Comparison of ENCODE assay signal across 13 mouse cellular contexts in the genomic region with DNA sequence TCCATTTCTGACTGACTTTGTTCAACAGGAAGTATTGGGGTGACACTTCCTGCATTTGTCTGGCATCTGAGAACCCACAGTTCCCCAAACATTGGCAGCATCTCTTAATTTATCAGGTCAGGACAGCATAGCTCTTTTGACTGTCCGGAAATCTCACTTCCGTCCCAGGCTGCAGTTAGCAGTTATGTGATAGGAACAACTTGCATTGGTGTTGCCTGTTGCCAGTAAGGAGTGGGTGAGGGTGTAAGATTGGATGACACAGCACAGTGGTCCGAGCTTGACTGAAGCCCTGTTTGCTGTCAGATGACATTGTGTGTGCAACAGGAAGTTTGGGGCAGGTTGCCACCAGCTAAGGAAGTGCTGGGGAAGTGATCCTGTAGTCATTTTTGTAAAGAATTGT. TPM values are rescaled to one million over a fixed set of nuclear protein-coding genes. Genes with fewer than 3 reads are reported as not detected.
DNase-seq lines count a peak whose midpoint lies in the region; ATAC-seq lines count a peak whose summit lies in the region.
"Had no signal": no experiment of that assay in that cellular context is flagged by ENCODE, and none has a peak within 500 bp of the region (broad histone marks: within the 10 kb centered on the region; RNA-seq: fewer than 3 reads in every experiment).

No protein-coding gene starts in this region.

- H3K36me3 ChIP-seq in liver, embryonic 11.5 days (ENCODE audit: control insufficient read depth, insufficient read depth, low read length): no peaks in the 10 kb centered on the region
- no peaks in the 10 kb centered on the region for H3K36me3 ChIP-seq in forebrain, embryonic 15.5 days
- H3K36me3 ChIP-seq: embryonic facial prominence, embryonic 13.5 days; lung, embryonic 15.5 days had no signal

- H3K4me2 ChIP-seq in liver, embryonic 11.5 days: no peak overlapping the region
- H3K4me2 ChIP-seq in forebrain, embryonic 15.5 days (replicated peaks): no peak overlapping the region
- H3K4me2 ChIP-seq: embryonic facial prominence, embryonic 13.5 days; lung, embryonic 15.5 days had no signal

- DNase-seq in 416B (ENCODE audit: low read depth): peak; percentile 97
- DNase-seq in liver, embryonic 11.5 days (ENCODE audit: low spot score): no peak
- DNase-seq in monocyte, adult 2 months (ENCODE audit: low read depth in 1 of 2, low spot score in 2 of 2): peak; percentile 57 to 64
- no peak for DNase-seq in frontal cortex, adult 2 months (ENCODE audit: extremely low spot score in 1 of 2, low spot score in 1 of 2)
- DNase-seq in heart, adult 8-10 months (ENCODE audit: low spot score): no peak
- DNase-seq: gastrocnemius, postnatal 10 days; heart, postnatal 4 days had no signal

- no peak overlapping the region for H3K9ac ChIP-seq in liver, embryonic 11.5 days (ENCODE audit: low read depth, low read length)
- H3K9ac ChIP-seq in forebrain, embryonic 15.5 days (replicated peaks): no peak overlapping the region
- H3K9ac ChIP-seq: embryonic facial prominence, embryonic 13.5 days; lung, embryonic 15.5 days had no signal

- no peak overlapping the region for H3K27ac ChIP-seq in liver, embryonic 11.5 days (ENCODE audit: low read depth, low read length)
- no peak overlapping the region for H3K27ac ChIP-seq in forebrain, embryonic 15.5 days (replicated peaks)
- H3K27ac ChIP-seq: embryonic facial prominence, embryonic 13.5 days; lung, embryonic 15.5 days; stomach, postnatal 0 days had no signal

- H3K4me1 ChIP-seq in liver, embryonic 11.5 days (replicated peaks; ENCODE audit: control insufficient read depth, insufficient read depth, low read length): no peaks in the 10 kb centered on the region
- H3K4me1 ChIP-seq in forebrain, embryonic 15.5 days: no peaks in the 10 kb centered on the region
- H3K4me1 ChIP-seq: embryonic facial prominence, embryonic 13.5 days; lung, embryonic 15.5 days had no signal

- 34% methylated on average over 3 of the region's 3 CpGs for WGBS in liver, embryonic 11.5 days
- WGBS in forebrain, embryonic 15.5 days: 86% methylated on average over 3 of the region's 3 CpGs

- H3K9me3 ChIP-seq in liver, embryonic 11.5 days (ENCODE audit: control insufficient read depth, low read length): no peaks in the 10 kb centered on the region
- no peaks in the 10 kb centered on the region for H3K9me3 ChIP-seq in forebrain, embryonic 15.5 days
- H3K9me3 ChIP-seq: embryonic facial prominence, embryonic 13.5 days; lung, embryonic 15.5 days had no signal

- H3K27me3 ChIP-seq in liver, embryonic 11.5 days (replicated peaks; ENCODE audit: control insufficient read depth, insufficient read depth, low read length): no peaks in the 10 kb centered on the region
- H3K27me3 ChIP-seq in forebrain, embryonic 15.5 days: no peaks in the 10 kb centered on the region
- H3K27me3 ChIP-seq: embryonic facial prominence, embryonic 13.5 days; lung, embryonic 15.5 days; Patski had no signal

- peak; percentile 34 for ATAC-seq in CD4-positive, CD25-positive, alpha-beta regulatory T cell, adult 4 months
- ATAC-seq in liver, embryonic 11.5 days (replicated peaks; ENCODE audit: low FRiP score): peak; percentile 57; the same call in 1 of the 2 replicates
- ATAC-seq in forebrain, embryonic 15.5 days (replicated peaks): no peak
- ATAC-seq: Patski had no signal

- H3K4me3 ChIP-seq in liver, embryonic 11.5 days (ENCODE audit: low read depth, low read length): no peak overlapping the region
- no peak overlapping the region for H3K4me3 ChIP-seq in forebrain, embryonic 15.5 days
- H3K4me3 ChIP-seq: embryonic facial prominence, embryonic 13.5 days; lung, embryonic 15.5 days had no signal

RNA-seq across cellular contexts. Expression of a gene that starts 18.4 kb away (rescaled TPM):
- 1 to 10 TPM in 1 of 2 experiments, under 1 TPM in 1; 0.51 to 1.3 TPM for polyA plus RNA-seq in CD4-positive, CD25-positive, alpha-beta regulatory T cell, adult 4 months (2017; shearing (Covaris generic))
- polyA plus RNA-seq in liver, embryonic 11.5 days (2014; fragmentation: Nextera tagmentation; extraction: Ambion mirVana): 0.26 TPM in 1 of 2 replicates, not detected in the other
- 0.28 and 0.42 TPM in 2 replicates for polyA plus RNA-seq in forebrain, embryonic 15.5 days (2015; fragmentation: Nextera tagmentation; extraction: Ambion mirVana)
- polyA plus RNA-seq in frontal cortex, adult 2 months (2012; rRNA removed): 1.1 and 1.4 TPM in 2 replicates
- total RNA-seq in heart, adult 8-10 months (2022): 1 to 10 TPM in 2 of 4 experiments, under 1 TPM in 2; 0.69 to 1.3 (median 0.99) TPM

Comparison
In these comparisons a context has a peak if more than half of its experiments do, and no peak if none do; other contexts are left out.
1. DNase-seq: peak in 416B (single experiment) and monocyte, adult 2 months (2 of 2); none in liver, embryonic 11.5 days (single experiment), frontal cortex, adult 2 months (0 of 2) and heart, adult 8-10 months (single experiment).